In the genomic region with DNA sequence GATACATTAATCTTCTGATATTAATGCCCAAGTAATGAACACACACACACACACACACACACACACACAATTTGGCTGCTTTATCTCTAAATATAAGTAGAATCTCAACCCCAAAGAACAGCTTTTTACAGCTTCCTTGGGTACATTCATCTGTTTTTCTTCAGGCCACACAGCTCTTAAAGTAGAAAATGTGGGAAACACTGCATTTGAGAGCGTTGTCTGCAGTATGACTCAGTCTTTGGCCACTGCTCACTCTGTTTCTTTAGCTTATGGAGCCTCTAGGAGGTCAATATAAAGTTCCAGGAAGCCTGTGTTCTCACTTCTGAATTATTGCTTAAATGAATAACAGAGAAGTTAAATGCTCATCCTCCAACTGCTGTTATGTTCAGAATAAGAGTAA, we compare ENCODE assay signal across 28 mouse cellular contexts.
"Had no signal": no experiment of that assay in that cellular context is flagged by ENCODE, and none has a peak within 500 bp of the region (broad histone marks: within the 10 kb centered on the region; RNA-seq: fewer than 3 reads in every experiment).

No protein-coding gene starts in this region.

- H3K27me3 ChIP-seq: embryonic facial prominence, embryonic 12.5 days; embryonic facial prominence, embryonic 13.5 days; embryonic facial prominence, embryonic 15.5 days; forebrain, embryonic 12.5 days; forebrain, embryonic 13.5 days; forebrain, embryonic 15.5 days had no signal

- H3K9ac ChIP-seq: embryonic facial prominence, embryonic 12.5 days; embryonic facial prominence, embryonic 13.5 days; embryonic facial prominence, embryonic 15.5 days; forebrain, embryonic 12.5 days; forebrain, embryonic 13.5 days; forebrain, embryonic 15.5 days; forebrain, postnatal 0 days had no signal

- H3K9me3 ChIP-seq: embryonic facial prominence, embryonic 10.5 days; embryonic facial prominence, embryonic 12.5 days; embryonic facial prominence, embryonic 13.5 days; embryonic facial prominence, embryonic 15.5 days; forebrain, embryonic 10.5 days; forebrain, embryonic 12.5 days; forebrain, embryonic 13.5 days; forebrain, embryonic 15.5 days had no signal

- H3K4me1 ChIP-seq: embryonic facial prominence, embryonic 10.5 days; embryonic facial prominence, embryonic 12.5 days; embryonic facial prominence, embryonic 15.5 days; forebrain, embryonic 10.5 days; forebrain, embryonic 12.5 days; forebrain, embryonic 13.5 days; forebrain, embryonic 15.5 days had no signal

- DNase-seq: cerebellum, adult 8-10 months; cerebellum, adult 9-10 months; cerebellum, adult 9-11 months; cerebellum, postnatal 10 days; cerebellum, postnatal 14 days; cerebellum, postnatal 25 days; cerebellum, postnatal 36 days; embryo, embryonic 11 days; forebrain, postnatal 0 days; gastrocnemius, adult 2 months; gastrocnemius, postnatal 10 days; gastrocnemius, postnatal 14 days; gastrocnemius, postnatal 25 days; gastrocnemius, postnatal 36 days; heart, adult 11 months; heart, adult 18-20 months; heart, adult 2 months had no signal

- H3K27ac ChIP-seq: embryonic facial prominence, embryonic 10.5 days; embryonic facial prominence, embryonic 12.5 days; embryonic facial prominence, embryonic 13.5 days; embryonic facial prominence, embryonic 15.5 days; forebrain, embryonic 10.5 days; forebrain, embryonic 12.5 days; forebrain, embryonic 13.5 days; forebrain, embryonic 15.5 days; gastrocnemius, adult 2 months; heart, adult 2 months had no signal

- ATAC-seq: forebrain, embryonic 13.5 days; forebrain, embryonic 14.5 days; forebrain, embryonic 15.5 days; forebrain, embryonic 16.5 days; forebrain, postnatal 0 days had no signal

- H3K4me2 ChIP-seq: embryonic facial prominence, embryonic 12.5 days; embryonic facial prominence, embryonic 13.5 days; embryonic facial prominence, embryonic 15.5 days; forebrain, embryonic 12.5 days; forebrain, embryonic 13.5 days; forebrain, embryonic 15.5 days had no signal

- H3K4me3 ChIP-seq: embryonic facial prominence, embryonic 10.5 days; embryonic facial prominence, embryonic 12.5 days; embryonic facial prominence, embryonic 13.5 days; embryonic facial prominence, embryonic 15.5 days; erythroblast, embryonic 14.5 days; forebrain, embryonic 10.5 days; forebrain, embryonic 12.5 days; forebrain, embryonic 13.5 days; forebrain, embryonic 15.5 days; gastrocnemius, adult 2 months; heart, adult 2 months had no signal

- H3K36me3 ChIP-seq: embryonic facial prominence, embryonic 10.5 days; embryonic facial prominence, embryonic 12.5 days; embryonic facial prominence, embryonic 13.5 days; embryonic facial prominence, embryonic 15.5 days; forebrain, embryonic 10.5 days; forebrain, embryonic 12.5 days; forebrain, embryonic 15.5 days had no signal
